Mouse (Mus musculus): ENCODE measurements at regions not wholly inside any gene's neighbourhood (a gene's known extent, or its start where the extent isn't known, plus 50 kb on each side); places are given as distances from the start of the nearest gene placed in this dataset.
A peak's percentile ranks its signal among the peaks of the same experiment; 100 is the strongest.

DNA sequence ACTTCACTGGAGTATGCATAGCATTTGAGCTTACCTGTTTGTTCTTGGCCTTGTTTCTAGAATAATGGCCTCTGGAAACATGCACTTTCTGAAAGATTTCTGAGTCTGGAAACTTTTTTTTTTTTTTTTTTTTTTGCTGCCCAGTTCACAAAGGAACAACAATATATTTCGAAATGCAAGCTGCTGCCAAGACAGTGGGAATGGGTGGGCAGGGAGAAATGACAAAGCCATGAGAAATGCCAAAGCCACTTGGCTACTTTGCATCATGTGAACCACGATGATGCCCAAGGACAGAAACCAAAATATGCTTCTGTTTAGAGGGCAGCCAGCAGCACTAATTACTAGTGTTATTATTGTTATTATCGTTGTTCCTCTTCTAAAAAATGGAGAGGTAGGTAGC is 218.7 kb upstream of the Ptger4 start:
- Histone ChIP-seq H3K79me2 (ENCODE audit: control insufficient read depth, insufficient read depth, low read length) (no peaks in the 10 kb centered on the region), H3K36me3 (ENCODE audit: control insufficient read depth, insufficient read depth, low read length) (no peaks in the 10 kb centered on the region), H3K4me3 (ENCODE audit: insufficient read depth, low read depth, low read length) (no peak overlapping the region), H3K27me3 (ENCODE audit: control insufficient read depth, insufficient read depth, low read length) (no peaks in the 10 kb centered on the region), H3K27ac (replicated peaks; ENCODE audit: insufficient read depth, low read depth, low read length) (no peak overlapping the region), H3K4me1 (ENCODE audit: control insufficient read depth, insufficient read depth, low read length) (no peaks in the 10 kb centered on the region), H3K9ac (ENCODE audit: low read depth, low read length) (no peak overlapping the region)
- 73% methylated on average over 3 of the region's 3 CpGs for whole genome bisulfite sequencing
- TF ChIP-seq CTCF (IDR thresholded peaks at IDR 0.05; ENCODE audit: low read depth, low read length) (no peak), POLR2A (IDR thresholded peaks at IDR 0.05; ENCODE audit: extremely low read depth, insufficient read depth, low read length) (no peak)
- no peak for DNase-seq (ENCODE audit: extremely low read depth, low read depth, low spot score)

DNA sequence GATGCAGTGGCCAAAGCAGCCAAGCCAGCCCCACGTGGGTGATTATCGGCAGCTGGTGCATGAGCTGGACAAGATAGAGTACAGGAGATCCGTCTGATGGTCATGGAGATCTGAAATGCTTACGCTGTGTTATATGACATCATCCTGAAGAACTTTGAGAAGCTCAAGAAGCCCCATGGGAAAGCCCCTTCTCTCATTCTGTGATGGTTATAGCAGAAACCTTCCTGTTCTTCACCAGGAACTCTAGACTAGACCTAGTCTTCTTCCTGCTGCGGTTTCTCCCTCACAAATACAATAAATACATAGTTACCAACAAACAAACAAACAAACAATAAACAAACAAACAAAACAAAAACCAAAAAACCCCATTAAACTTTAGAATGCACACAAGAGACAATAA is 220.7 kb upstream of the Ptger4 start:
- H3K27me3 ChIP-seq (ENCODE audit: control insufficient read depth, insufficient read depth, low read length): no peaks in the 10 kb centered on the region
- H3K27ac ChIP-seq (replicated peaks; ENCODE audit: insufficient read depth, low read depth, low read length): no peak overlapping the region
- TF ChIP-seq POLR2A (IDR thresholded peaks at IDR 0.05; ENCODE audit: extremely low read depth, insufficient read depth, low read length): no peak
- TF ChIP-seq CTCF (IDR thresholded peaks at IDR 0.05; ENCODE audit: low read depth, low read length): no peak
- DNase-seq (ENCODE audit: extremely low read depth, low read depth, low spot score): no peak
- WGBS: 82% methylated on average over 5 of the region's 5 CpGs
- no peak overlapping the region for H3K9ac ChIP-seq (ENCODE audit: low read depth, low read length)
- H3K4me1 ChIP-seq (ENCODE audit: control insufficient read depth, insufficient read depth, low read length): no peaks in the 10 kb centered on the region
- H3K36me3 ChIP-seq (ENCODE audit: control insufficient read depth, insufficient read depth, low read length): no peaks in the 10 kb centered on the region
- no peak overlapping the region for H3K4me3 ChIP-seq (ENCODE audit: insufficient read depth, low read depth, low read length)
- H3K79me2 ChIP-seq (ENCODE audit: control insufficient read depth, insufficient read depth, low read length): no peaks in the 10 kb centered on the region

DNA sequence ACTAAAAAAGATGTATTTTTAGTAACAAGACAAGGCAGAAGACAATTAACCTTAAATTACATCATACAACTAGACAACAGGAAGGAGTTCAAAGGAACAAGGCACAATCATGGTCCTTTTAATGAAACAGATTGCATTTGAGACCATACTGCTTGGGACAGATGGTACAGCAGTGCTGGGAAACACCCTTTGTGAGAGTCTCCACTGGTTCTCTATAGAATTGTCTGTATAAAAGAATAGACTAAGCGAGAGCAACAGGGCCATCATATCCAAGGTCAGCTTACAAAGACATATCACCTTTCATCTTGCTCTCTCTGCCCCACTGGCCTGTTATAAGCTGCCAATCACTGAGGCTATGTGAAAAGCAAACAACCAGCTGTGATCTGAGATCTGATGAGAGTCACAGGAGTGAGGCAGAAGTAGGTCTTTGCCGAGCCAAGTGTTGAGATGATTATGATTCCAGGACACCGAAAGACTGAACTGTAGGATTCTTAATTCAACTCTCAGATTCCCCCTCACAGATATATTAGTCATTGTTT is 224.6 kb upstream of the Ptger4 start:
- Histone ChIP-seq H3K27ac (replicated peaks; ENCODE audit: insufficient read depth, low read depth, low read length) (no peak overlapping the region), H3K36me3 (ENCODE audit: control insufficient read depth, insufficient read depth, low read length) (no peaks in the 10 kb centered on the region), H3K4me3 (ENCODE audit: insufficient read depth, low read depth, low read length) (no peak overlapping the region), H3K4me1 (ENCODE audit: control insufficient read depth, insufficient read depth, low read length) (no peaks in the 10 kb centered on the region), H3K9ac (ENCODE audit: low read depth, low read length) (no peak overlapping the region), H3K79me2 (ENCODE audit: control insufficient read depth, insufficient read depth, low read length) (no peaks in the 10 kb centered on the region), H3K27me3 (ENCODE audit: control insufficient read depth, insufficient read depth, low read length) (no peaks in the 10 kb centered on the region)
- 62% methylated on average over 3 of the region's 3 CpGs for WGBS
- TF ChIP-seq CTCF (IDR thresholded peaks at IDR 0.05; ENCODE audit: low read depth, low read length): no peak
- no peak for TF ChIP-seq POLR2A (IDR thresholded peaks at IDR 0.05; ENCODE audit: extremely low read depth, insufficient read depth, low read length)
- no peak for DNase-seq (ENCODE audit: extremely low read depth, low read depth, low spot score)

DNA sequence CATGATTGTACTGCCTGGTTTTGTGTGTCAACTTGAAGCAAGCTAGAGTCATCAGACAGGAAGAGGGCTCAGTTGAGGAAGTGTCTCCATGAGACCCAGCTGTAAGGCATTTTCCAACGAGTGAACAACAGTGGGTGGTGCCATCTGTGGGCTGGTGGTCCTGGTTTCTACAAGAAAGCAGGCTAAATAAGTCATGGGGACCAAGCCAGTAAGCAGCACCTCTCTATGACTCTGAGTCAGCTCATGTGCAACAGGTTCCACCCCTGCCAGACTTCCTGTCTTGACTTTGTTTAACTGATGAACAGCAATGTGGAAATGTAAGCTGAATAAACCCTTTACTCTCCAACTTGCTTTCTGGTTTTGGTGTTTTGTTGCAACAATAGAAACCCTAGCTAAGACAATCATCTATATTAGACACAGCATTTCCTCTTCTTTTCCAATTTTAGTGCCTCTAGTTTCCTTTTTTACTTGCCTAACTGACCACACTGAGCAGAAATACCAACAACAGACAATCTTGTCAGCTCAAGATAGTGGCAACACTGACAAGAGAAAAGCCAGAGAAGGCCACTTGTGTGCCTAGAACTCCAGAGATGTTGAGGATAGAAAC is 231.5 kb upstream of the Ptger4 start:
- H3K27me3 ChIP-seq (ENCODE audit: control insufficient read depth, insufficient read depth, low read length): no peaks in the 10 kb centered on the region
- H3K27ac ChIP-seq (replicated peaks; ENCODE audit: insufficient read depth, low read depth, low read length): no peak overlapping the region
- no peak overlapping the region for H3K4me3 ChIP-seq (ENCODE audit: insufficient read depth, low read depth, low read length)
- no peaks in the 10 kb centered on the region for H3K79me2 ChIP-seq (ENCODE audit: control insufficient read depth, insufficient read depth, low read length)
- no peaks in the 10 kb centered on the region for H3K36me3 ChIP-seq (ENCODE audit: control insufficient read depth, insufficient read depth, low read length)
- H3K4me1 ChIP-seq (ENCODE audit: control insufficient read depth, insufficient read depth, low read length): no peaks in the 10 kb centered on the region
- no peak for DNase-seq (ENCODE audit: extremely low read depth, low read depth, low spot score)
- H3K9ac ChIP-seq (ENCODE audit: low read depth, low read length): no peak overlapping the region
- TF ChIP-seq POLR2A (IDR thresholded peaks at IDR 0.05; ENCODE audit: extremely low read depth, insufficient read depth, low read length): no peak
- TF ChIP-seq CTCF (IDR thresholded peaks at IDR 0.05; ENCODE audit: low read depth, low read length): no peak
- WGBS: 55% methylated on average over 1 of the region's 1 CpGs

DNA sequence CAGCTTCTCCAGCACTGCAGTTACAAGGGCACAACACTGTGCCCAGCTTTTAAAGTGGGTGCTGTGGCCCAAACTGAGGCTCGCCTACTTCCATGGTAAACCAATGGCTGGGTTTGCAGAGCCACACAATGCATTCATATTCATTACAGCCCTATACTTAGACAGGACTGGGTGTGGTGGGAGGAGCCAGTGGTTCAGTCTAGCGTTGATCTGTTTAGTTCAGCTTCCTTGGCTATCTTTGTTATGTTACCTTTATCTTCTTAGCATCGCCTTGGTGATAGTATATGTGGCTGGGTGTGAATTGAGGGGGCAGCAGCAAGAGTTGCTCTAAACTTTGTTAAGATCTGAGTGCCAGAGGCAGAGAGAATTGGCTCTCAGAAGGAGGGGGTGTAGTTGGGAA is 249.3 kb upstream of the Ptger4 start:
- Histone ChIP-seq H3K27me3 (ENCODE audit: control insufficient read depth, insufficient read depth, low read length) (no peaks in the 10 kb centered on the region), H3K79me2 (ENCODE audit: control insufficient read depth, insufficient read depth, low read length) (no peaks in the 10 kb centered on the region), H3K27ac (replicated peaks; ENCODE audit: insufficient read depth, low read depth, low read length) (no peak overlapping the region), H3K36me3 (ENCODE audit: control insufficient read depth, insufficient read depth, low read length) (no peaks in the 10 kb centered on the region), H3K4me3 (ENCODE audit: insufficient read depth, low read depth, low read length) (no peak overlapping the region), H3K9ac (ENCODE audit: low read depth, low read length) (no peak overlapping the region), H3K4me1 (ENCODE audit: control insufficient read depth, insufficient read depth, low read length) (no peaks in the 10 kb centered on the region)
- DNase-seq (ENCODE audit: extremely low read depth, low read depth, low spot score): no peak
- TF ChIP-seq POLR2A (IDR thresholded peaks at IDR 0.05; ENCODE audit: extremely low read depth, insufficient read depth, low read length): no peak
- no peak for TF ChIP-seq CTCF (IDR thresholded peaks at IDR 0.05; ENCODE audit: low read depth, low read length)
- WGBS: 73% methylated on average over 3 of the region's 3 CpGs

DNA sequence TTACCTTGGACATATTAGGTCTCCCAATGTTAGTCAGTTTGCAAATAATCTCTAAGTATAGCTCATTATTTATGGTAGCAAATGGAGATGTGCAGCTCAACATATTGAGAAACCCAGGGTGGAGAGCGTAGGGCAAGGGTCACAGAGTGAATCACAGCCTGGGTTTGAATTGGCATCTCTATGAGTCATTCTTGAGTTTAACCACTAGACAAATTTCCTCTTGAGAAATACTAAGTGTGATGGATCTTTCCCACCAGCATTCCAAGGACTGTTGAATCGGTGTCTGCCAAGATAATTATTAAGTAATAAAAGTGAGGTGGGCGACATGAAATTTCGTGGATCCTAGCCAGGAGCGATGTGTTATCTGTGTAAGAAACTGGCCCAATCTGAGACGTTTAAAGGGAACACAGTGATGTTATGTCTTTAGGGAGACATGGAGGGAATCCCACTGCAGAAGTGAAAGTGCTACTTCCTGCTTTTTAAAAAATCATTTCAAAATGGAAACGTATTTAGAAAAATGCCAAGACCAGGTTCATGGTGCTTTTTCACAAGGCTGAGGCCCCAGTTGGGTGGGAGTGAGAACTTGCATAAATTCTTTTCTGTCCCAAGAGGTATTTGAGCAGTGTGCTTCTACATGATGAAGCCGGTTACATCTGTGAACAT is 251.3 kb upstream of the Ptger4 start:
- Histone ChIP-seq H3K4me3 (ENCODE audit: insufficient read depth, low read depth, low read length) (no peak overlapping the region), H3K27ac (replicated peaks; ENCODE audit: insufficient read depth, low read depth, low read length) (peak overlapping the region; percentile 16; the same call in 1 of the 2 replicates), H3K9ac (ENCODE audit: low read depth, low read length) (no peak overlapping the region), H3K36me3 (ENCODE audit: control insufficient read depth, insufficient read depth, low read length) (no peaks in the 10 kb centered on the region), H3K79me2 (ENCODE audit: control insufficient read depth, insufficient read depth, low read length) (no peaks in the 10 kb centered on the region), H3K27me3 (ENCODE audit: control insufficient read depth, insufficient read depth, low read length) (no peaks in the 10 kb centered on the region), H3K4me1 (ENCODE audit: control insufficient read depth, insufficient read depth, low read length) (no peaks in the 10 kb centered on the region)
- DNase-seq (ENCODE audit: extremely low read depth, low read depth, low spot score): peak; percentile 15
- 82% methylated on average over 8 of the region's 8 CpGs for WGBS
- TF ChIP-seq CTCF (IDR thresholded peaks at IDR 0.05; ENCODE audit: low read depth, low read length): no peak
- TF ChIP-seq POLR2A (IDR thresholded peaks at IDR 0.05; ENCODE audit: extremely low read depth, insufficient read depth, low read length): no peak
